Mouse (Mus musculus) CD4-positive, CD25-positive, alpha-beta regulatory T cell, adult 2 months (primary cell): ENCODE data around the gene Twnk.

Experiments
- DNase-seq: peaks from one replicate; pipeline ENCODE4 v3.0.0-alpha.2; 2012; ENCODE audit warnings: low read depth, low spot score

Twnk gene

GRCm38 (mm10) chr19:45003740-45004516 is 1.5 kb upstream of the Twnk start:
- DNase-seq = no peak

GRCm38 (mm10) chr19:45005957-45006712 is 672 bp downstream of the Twnk start, which contains the start of gene Mrpl43:
TSS of gene Mrpl43 (minus strand) at chr19:45006442.
- DNase-seq = peak; percentile 96

- peak; percentile 41 for DNase-seq
Measured at GRCm38 (mm10) chr19:45007021-45007420, 1.6 kb downstream of the Twnk start.

- DNase-seq = no peak
Measured at GRCm38 (mm10) chr19:45007425-45008191, 2.1 kb downstream of the Twnk start.

DNA sequence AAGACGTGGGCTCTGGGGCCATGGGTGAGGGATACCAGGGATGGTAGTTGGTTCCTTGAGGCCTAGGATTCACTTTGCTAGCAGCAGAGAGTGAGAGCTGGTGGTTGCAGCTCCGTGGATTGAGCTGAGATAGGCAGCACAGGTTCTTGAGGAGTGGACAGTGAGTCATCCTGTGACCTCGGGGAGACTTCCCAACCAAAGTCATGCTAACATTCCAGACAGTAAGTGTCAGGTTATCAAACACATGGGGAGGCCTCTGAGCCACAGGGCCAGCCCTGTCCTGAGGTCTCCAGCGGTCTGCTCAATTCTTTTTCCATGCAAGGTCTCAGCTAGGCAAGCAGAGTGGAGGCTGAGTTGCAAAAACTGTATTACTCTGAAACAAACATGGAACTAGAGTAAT is 5.2 kb downstream of the Twnk start:
- no peak for DNase-seq

- no peak for DNase-seq
Measured at GRCm38 (mm10) chr19:45012219-45012618, 6.8 kb downstream of the Twnk start.

- peak; percentile 59 for DNase-seq
Measured at GRCm38 (mm10) chr19:45012636-45013035, 7.2 kb downstream of the Twnk start.

- no peak for DNase-seq
Measured at GRCm38 (mm10) chr19:45013581-45014225, 8.2 kb downstream of the Twnk start.

- peak; percentile 51 for DNase-seq
Measured at GRCm38 (mm10) chr19:45014335-45014971, 9.0 kb downstream of the Twnk start, which contains the start of gene Lzts2. TSS of gene Lzts2 (plus strand) at chr19:45014414.

DNA sequence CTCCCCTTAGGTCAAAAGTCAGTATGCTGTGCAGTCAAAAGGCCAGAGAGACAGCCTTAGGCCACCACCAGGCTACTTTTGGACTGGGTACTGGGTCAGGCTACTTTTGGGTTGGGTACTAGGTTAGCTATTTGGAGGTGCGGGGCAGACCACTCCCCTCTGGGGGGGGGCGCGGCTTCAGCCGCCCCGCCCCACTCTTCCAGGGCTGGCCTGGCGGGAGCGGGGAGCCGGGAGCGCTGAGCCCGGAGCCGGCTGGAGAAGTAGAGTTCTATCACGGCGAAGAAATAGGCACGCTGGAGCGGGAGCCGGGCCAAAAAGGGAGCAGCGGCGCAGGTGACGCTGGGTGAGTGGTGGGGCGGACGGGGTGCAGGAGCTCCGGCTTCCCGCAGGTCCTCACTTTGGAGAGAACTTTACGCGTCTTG is 9.5 kb downstream of the Twnk start:
- peak; percentile 49 for DNase-seq

GRCm38 (mm10) chr19:45015518-45016281 is 10.2 kb downstream of the Twnk start:
- peak; percentile 81 for DNase-seq

GRCm38 (mm10) chr19:45016341-45017215 is 11.1 kb downstream of the Twnk start:
- peak; percentile 37 for DNase-seq

DNA sequence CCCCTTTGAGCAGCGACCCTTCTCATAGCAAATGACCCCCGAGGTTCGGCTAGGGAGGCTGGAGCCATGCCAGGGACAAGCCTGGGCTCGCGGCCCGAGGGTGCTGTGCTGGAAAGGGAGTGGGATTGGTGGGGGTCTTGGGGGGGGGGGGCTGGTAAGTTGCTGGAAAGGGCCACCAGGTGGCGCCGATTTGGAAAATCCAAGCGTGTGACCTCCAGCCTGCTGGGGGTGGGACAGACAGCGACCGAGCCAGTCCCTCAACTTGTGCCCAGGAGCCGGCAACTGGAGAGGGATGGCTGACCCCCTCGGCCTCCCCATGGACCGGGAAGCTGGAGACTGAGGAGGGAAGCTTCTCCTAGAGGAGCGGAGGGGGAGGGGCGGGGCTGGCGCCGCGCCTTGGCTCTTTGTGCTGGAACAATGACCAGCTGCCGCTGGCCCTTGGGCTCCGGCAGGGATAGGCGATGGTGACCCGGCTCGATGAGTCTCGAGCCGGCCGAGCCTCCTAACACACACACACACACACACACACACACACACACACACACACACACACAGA is 11.8 kb downstream of the Twnk start:
- peak; percentile 60 for DNase-seq

DNA sequence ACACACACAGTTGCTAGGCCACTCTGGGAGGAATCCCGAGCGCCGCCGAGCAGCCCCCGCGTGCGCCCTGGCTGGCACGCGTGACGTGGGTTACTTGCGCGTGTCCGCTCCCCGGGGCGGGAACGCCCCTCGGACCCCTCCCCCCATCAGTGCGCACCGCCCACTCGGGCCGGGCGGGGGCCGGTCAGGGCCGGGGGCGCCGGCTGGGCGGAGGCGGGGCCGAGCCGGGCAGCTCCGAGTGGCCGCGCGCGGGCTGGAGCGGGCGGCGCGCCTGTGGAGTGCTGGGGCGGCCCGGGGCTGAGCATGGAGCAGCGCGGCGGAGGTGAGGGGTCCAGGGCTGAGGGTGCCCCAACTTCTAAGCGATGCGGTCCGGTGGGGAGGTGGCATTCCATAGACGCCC is 12.4 kb downstream of the Twnk start:
- peak; percentile 65 for DNase-seq

- DNase-seq = no peak
Measured at GRCm38 (mm10) chr19:45018351-45018831, 12.9 kb downstream of the Twnk start.

GRCm38 (mm10) chr19:45020348-45020747 is 14.9 kb downstream of the Twnk start:
- no peak for DNase-seq

DNA sequence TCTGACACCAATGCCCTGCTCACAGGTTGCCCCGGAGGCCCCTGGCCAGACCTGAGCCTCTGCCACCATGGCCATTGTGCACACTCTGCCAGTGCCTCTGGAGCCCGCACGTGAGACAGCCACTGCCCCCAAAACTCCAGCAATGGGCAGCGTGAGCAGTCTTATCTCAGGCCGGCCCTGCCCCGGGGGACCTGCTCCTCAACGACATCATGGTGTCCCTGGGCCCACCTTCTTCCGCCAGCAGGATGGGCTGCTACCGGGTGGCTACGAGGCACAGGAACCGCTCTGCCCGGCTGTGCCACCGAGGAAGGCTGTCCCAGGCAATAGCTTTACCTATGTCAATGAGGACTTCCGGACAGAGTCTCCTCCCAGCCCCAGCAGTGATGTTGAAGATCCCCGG is 15.9 kb downstream of the Twnk start:
- DNase-seq = no peak

GRCm38 (mm10) chr19:45023993-45024392 is 18.5 kb downstream of the Twnk start:
- DNase-seq = no peak

DNA sequence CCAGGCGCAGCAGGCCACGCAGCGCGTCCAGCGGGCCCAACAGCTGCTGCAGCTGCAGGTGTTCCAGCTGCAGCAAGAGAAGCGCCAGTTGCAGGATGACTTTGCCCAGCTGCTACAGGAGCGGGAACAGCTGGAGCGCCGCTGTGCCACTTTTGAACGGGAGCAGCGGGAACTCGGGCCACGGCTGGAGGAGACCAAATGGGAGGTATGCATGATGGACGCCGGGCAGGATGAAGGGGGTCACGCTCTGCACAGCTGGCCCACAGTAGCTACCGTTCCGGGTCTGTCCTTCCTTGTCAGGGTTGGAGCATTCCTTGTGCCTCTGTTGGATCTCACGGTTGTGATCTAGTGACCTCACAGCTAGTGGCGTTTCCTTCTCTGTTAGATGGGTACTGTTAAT is 19.3 kb downstream of the Twnk start:
- no peak for DNase-seq
